Mouse (Mus musculus): ENCODE measurements around the gene Nrcam. TPM values are rescaled to one million over a fixed set of nuclear protein-coding genes. Genes with fewer than 3 reads are reported as not detected.

Nrcam gene
- total and polyA plus RNA-seq, 3 experiments: 0.05 to 0.33 (median 0.13) TPM

- H3K9ac ChIP-seq (ENCODE audit: insufficient read depth, low read depth): no peak overlapping the region
- dilution Hi-C loops (cut with MboI; ENCODE audit: extremely low pct_ligation_motif_present, extremely low pct_unique_long_range_greater_than_20kb, low sequenced_read_pairs): no loop called here
Measured at GRCm38 (mm10) chr12:44337136-44337640, 8.5 kb downstream of the Nrcam start.

DNA sequence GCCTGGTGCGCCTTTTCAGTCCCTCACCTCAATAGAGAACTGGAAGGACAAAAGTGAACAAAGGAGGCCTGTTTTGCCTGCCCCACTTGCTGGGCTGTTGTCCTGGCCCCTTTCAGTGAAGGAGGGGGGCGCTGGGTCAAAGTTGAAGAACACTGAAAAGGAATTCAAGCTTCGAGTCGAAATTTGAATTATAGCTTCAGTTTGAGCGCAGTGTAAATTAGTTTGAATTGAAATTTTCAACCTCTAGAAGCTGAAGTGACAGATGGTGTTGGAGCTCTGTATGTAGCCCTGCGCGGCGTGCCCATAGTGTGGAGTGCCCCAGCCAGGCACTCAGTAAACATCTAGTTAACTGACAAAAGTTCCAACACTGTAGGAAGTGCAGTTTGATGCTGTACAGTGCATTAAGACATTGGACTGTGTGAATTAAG, 9.5 kb downstream of the Nrcam start:
- Histone ChIP-seq H3K4me1 (ENCODE audit: control insufficient read depth in 1 of 2, insufficient read depth in 2 of 2) (no peaks in the 10 kb centered on the region; a peak in 2 of 4 replicates), H3K9ac (ENCODE audit: insufficient read depth, low read depth) (no peak overlapping the region), H3K27ac (ENCODE audit: insufficient read depth, low read depth) (no peak overlapping the region), H3K27me3 (replicated peaks) (no peaks in the 10 kb centered on the region), H3K36me3 (replicated peaks in 1 of 2; ENCODE audit: control insufficient read depth in 1 of 2, insufficient read depth in 1 of 2, low read length in 1 of 2) (no peaks in the 10 kb centered on the region), H3K4me3 (replicated peaks in 1 of 3; ENCODE audit: low read depth in 2 of 3, low read length in 2 of 3, poor library complexity in 1 of 3) (no peak overlapping the region), H3K79me2 (replicated peaks; ENCODE audit: control insufficient read depth, extremely low read depth, insufficient read depth, poor library complexity, severe bottlenecking) (no peaks in the 10 kb centered on the region), H3K4me2 (ENCODE audit: insufficient read depth, low read depth, poor library complexity, severe bottlenecking) (no peak overlapping the region), H3K9me3 (replicated peaks; ENCODE audit: low read length) (no peaks in the 10 kb centered on the region)
- dilution Hi-C loops (cut with MboI; ENCODE audit: extremely low pct_ligation_motif_present, extremely low pct_unique_long_range_greater_than_20kb, low sequenced_read_pairs): no loop called here
- in situ Hi-C loops (cut with MboI; ENCODE audit: low pct_ligation_motif_present, low pct_unique_long_range_greater_than_20kb, low sequenced_read_pairs): no loop called here
- TF ChIP-seq MYC (IDR thresholded peaks at IDR 0.05; ENCODE audit: low read depth, low read length) (no peak), HCFC1 (IDR thresholded peaks at IDR 0.05; ENCODE audit: low read depth, low read length) (no peak), MAZ (IDR thresholded peaks at IDR 0.05; ENCODE audit: low read depth, low read length) (no peak), EP300 (IDR thresholded peaks at IDR 0.05; ENCODE audit: low read length) (no peak), SMC3 (IDR thresholded peaks at IDR 0.05; ENCODE audit: low read depth, low read length) (no peak), E2F4 (IDR thresholded peaks at IDR 0.05; ENCODE audit: insufficient replicate concordance, low read depth, low read length) (no peak), ZKSCAN1 (IDR thresholded peaks at IDR 0.05; ENCODE audit: borderline replicate concordance, low read depth, low read length) (no peak)
- DNase-seq (ENCODE audit: extremely low read depth): no peak

More at GRCm38 (mm10) chr12:44337136-44337640, 8.5 kb downstream of the Nrcam start:
- Histone ChIP-seq H3K4me1 (ENCODE audit: control insufficient read depth in 1 of 2, insufficient read depth in 2 of 2) (no peaks in the 10 kb centered on the region; a peak in 2 of 4 replicates), H3K4me2 (ENCODE audit: insufficient read depth, low read depth, poor library complexity, severe bottlenecking) (no peak overlapping the region), H3K27ac (ENCODE audit: insufficient read depth, low read depth) (no peak overlapping the region), H3K27me3 (replicated peaks) (no peaks in the 10 kb centered on the region), H3K36me3 (replicated peaks in 1 of 2; ENCODE audit: control insufficient read depth in 1 of 2, insufficient read depth in 1 of 2, low read length in 1 of 2) (no peaks in the 10 kb centered on the region), H3K9me3 (replicated peaks; ENCODE audit: low read length) (no peaks in the 10 kb centered on the region), H3K4me3 (replicated peaks in 1 of 3; ENCODE audit: low read depth in 2 of 3, low read length in 2 of 3, poor library complexity in 1 of 3) (no peak overlapping the region), H3K79me2 (replicated peaks; ENCODE audit: control insufficient read depth, extremely low read depth, insufficient read depth, poor library complexity, severe bottlenecking) (no peaks in the 10 kb centered on the region)
- DNase-seq (ENCODE audit: extremely low read depth): no peak
- TF ChIP-seq JUN (IDR thresholded peaks at IDR 0.05; ENCODE audit: insufficient read depth, low read depth, low read length) (no peak), IRF4 (IDR thresholded peaks at IDR 0.05; ENCODE audit: low read depth, low read length) (no peak), CHD2 (IDR thresholded peaks at IDR 0.05; ENCODE audit: low read length) (no peak), BHLHE40 (IDR thresholded peaks at IDR 0.05; ENCODE audit: low read depth, low read length) (no peak), TCF12 (IDR thresholded peaks at IDR 0.05; ENCODE audit: low read depth, low read length) (no peak), JUND (conservative IDR thresholded peaks at IDR 0.05; ENCODE audit: low read depth, low read length) (no peak), CTCF (conservative IDR thresholded peaks at IDR 0.05 in 1 of 2, IDR thresholded peaks at IDR 0.05 in 1 of 2; ENCODE audit: low read depth in 2 of 2, low read length in 2 of 2) (no peak), MEF2A (IDR thresholded peaks at IDR 0.05; ENCODE audit: borderline replicate concordance, low read depth, low read length) (no peak), NELFE (IDR thresholded peaks at IDR 0.05; ENCODE audit: low read depth, low read length) (no peak)
- in situ Hi-C loops (cut with MboI; ENCODE audit: low pct_ligation_motif_present, low pct_unique_long_range_greater_than_20kb, low sequenced_read_pairs): no loop called here
